Mouse (Mus musculus) kidney, embryonic 14.5 days (tissue): ENCODE measurements around the gene Tmco4. TPM values are rescaled to one million over a fixed set of nuclear protein-coding genes. Genes with fewer than 3 reads are reported as not detected.

Source experiments
- ATAC-seq: fragments of 200-750 bp; cut with Nextera tagmentation; 2 replicates; pipeline ENCODE4 v1.8.0; 2017; ENCODE audit warnings: moderate number of reproducible peaks, mild to moderate bottlenecking, moderate TSS enrichment, moderate library complexity; ENCODE audit not compliant: low FRiP score, low TSS enrichment
- H3K27ac ChIP-seq: fragments of 300-500 bp; sonication (generic); 2 replicates; pipeline ENCODE4 v1.5.1; 2014; ENCODE audit warnings: low read depth, mild to moderate bottlenecking, low read length, moderate library complexity, mixed read lengths
- H3K27me3 ChIP-seq: fragments of 300-500 bp; sonication (generic); 2 replicates; pipeline ENCODE4 v1.6.1; 2014; ENCODE audit warnings: mild to moderate bottlenecking, low read length; ENCODE audit not compliant: control insufficient read depth, insufficient read depth
- H3K36me3 ChIP-seq: fragments of 300-500 bp; sonication (generic); 2 replicates; pipeline ENCODE4 v1.6.1; 2014; ENCODE audit warnings: low read length, mixed read lengths; ENCODE audit not compliant: control insufficient read depth, insufficient read depth
- H3K4me1 ChIP-seq: fragments of 300-500 bp; sonication (generic); 2 replicates; pipeline ENCODE4 v1.6.1; 2014; ENCODE audit warnings: low read length, mixed read lengths; ENCODE audit not compliant: control insufficient read depth, insufficient read depth
- H3K4me2 ChIP-seq: fragments of 300-500 bp; sonication (generic); replicated peaks from 2 replicates; pipeline ENCODE4 v1.6.1; 2014; ENCODE audit warnings: low read depth, mild to moderate bottlenecking, low read length
- H3K4me3 ChIP-seq: fragments of 300-500 bp; sonication (generic); 2 replicates; pipeline ENCODE4 v1.5.1; 2014; ENCODE audit warnings: mild to moderate bottlenecking, low read length
- H3K9ac ChIP-seq: fragments of 300-500 bp; sonication (generic); 2 replicates; pipeline ENCODE4 v1.6.1; 2014; ENCODE audit warnings: low read depth, mild to moderate bottlenecking, low read length, moderate library complexity
- H3K9me3 ChIP-seq: fragments of 300-500 bp; sonication (generic); 2 replicates; pipeline ENCODE4 v1.6.1; 2016; ENCODE audit warnings: low read length; ENCODE audit not compliant: control insufficient read depth
- WGBS: fragments of 180-500 bp; shearing (Covaris S2); extraction: QIAGEN DNeasy Blood & Tissue Kit; methylation state at CpG from one replicate; pipeline ENCODE4 v1.1.7; 2014; 5-methylcytosine and 5-hydroxymethylcytosine counted together
- polyA plus RNA-seq: library from polyadenylated mRNA; unstranded; fragments of >200 nt; fragmentation: Nextera tagmentation; extraction: Ambion mirVana; gene quantifications from 2 replicates; pipeline ENCODE4 v1.2.1, GENCODE M21; 2014

Tmco4 gene
- polyA plus RNA-seq, 1 experiment from 2014 or later, result 4.7 TPM

GRCm38 (mm10) chr4:138980771-138981420 is 8.2 kb downstream of the Tmco4 start:
- Histone ChIP-seq H3K27ac (no peak overlapping the region), H3K4me1 (no peaks in the 10 kb centered on the region), H3K4me3 (no peak overlapping the region), H3K27me3 (no peaks in the 10 kb centered on the region), H3K4me2 (peak overlapping the region; percentile 1), H3K9ac (no peak overlapping the region), H3K36me3 (no peaks in the 10 kb centered on the region), H3K9me3 (peaks cover 2% of the 10 kb centered on the region; the same call in 1 of the 2 replicates)
- 27% methylated on average over 12 of the region's 12 CpGs for WGBS
- ATAC-seq, result no peak

GRCm38 (mm10) chr4:138983422-138983821 is 10.7 kb downstream of the Tmco4 start:
- H3K36me3 ChIP-seq, result no peaks in the 10 kb centered on the region
- no peak overlapping the region for H3K9ac ChIP-seq
- H3K4me3 ChIP-seq, result no peak overlapping the region
- no peak overlapping the region for H3K27ac ChIP-seq
- no peak for ATAC-seq
- H3K27me3 ChIP-seq, result no peaks in the 10 kb centered on the region
- no peak overlapping the region for H3K4me2 ChIP-seq
- peaks cover 2% of the 10 kb centered on the region; the same call in 1 of the 2 replicates for H3K9me3 ChIP-seq
- no peaks in the 10 kb centered on the region for H3K4me1 ChIP-seq
- WGBS, result 61% methylated on average over 3 of the region's 3 CpGs

GRCm38 (mm10) chr4:138984744-138985143 is 12.1 kb downstream of the Tmco4 start:
- Histone ChIP-seq H3K4me3 (no peak overlapping the region), H3K9ac (no peak overlapping the region), H3K27me3 (no peaks in the 10 kb centered on the region), H3K27ac (no peak overlapping the region), H3K9me3 (peaks cover 2% of the 10 kb centered on the region; the same call in 1 of the 2 replicates), H3K4me2 (no peak overlapping the region), H3K36me3 (no peaks in the 10 kb centered on the region), H3K4me1 (no peaks in the 10 kb centered on the region)
- WGBS, result 77% methylated on average over 7 of the region's 7 CpGs
- ATAC-seq, result no peak

- Histone ChIP-seq H3K4me2 (no peak overlapping the region), H3K9me3 (peaks cover 2% of the 10 kb centered on the region; the same call in 1 of the 2 replicates), H3K4me1 (no peaks in the 10 kb centered on the region), H3K9ac (no peak overlapping the region), H3K27ac (no peak overlapping the region), H3K36me3 (no peaks in the 10 kb centered on the region), H3K27me3 (no peaks in the 10 kb centered on the region), H3K4me3 (no peak overlapping the region)
- ATAC-seq, result no peak
- 61% methylated on average over 5 of the region's 5 CpGs for WGBS
Measured at GRCm38 (mm10) chr4:138986280-138986679, 13.6 kb downstream of the Tmco4 start.

GRCm38 (mm10) chr4:138994389-138994788 is 21.7 kb downstream of the Tmco4 start:
- WGBS, result 72% methylated on average over 3 of the region's 3 CpGs
- no peak overlapping the region for H3K4me2 ChIP-seq
- no peak overlapping the region for H3K4me3 ChIP-seq
- ATAC-seq, result no peak
- no peaks in the 10 kb centered on the region for H3K9me3 ChIP-seq
- no peaks in the 10 kb centered on the region for H3K36me3 ChIP-seq
- no peak overlapping the region for H3K27ac ChIP-seq
- H3K9ac ChIP-seq, result no peak overlapping the region
- no peaks in the 10 kb centered on the region for H3K27me3 ChIP-seq
- H3K4me1 ChIP-seq, result no peaks in the 10 kb centered on the region

- no peak for ATAC-seq
- H3K27ac ChIP-seq, result no peak overlapping the region
- H3K9ac ChIP-seq, result no peak overlapping the region
- H3K4me3 ChIP-seq, result no peak overlapping the region
- H3K27me3 ChIP-seq, result no peaks in the 10 kb centered on the region
- H3K4me1 ChIP-seq, result 0 out of 2 replicates have a peak, but pooled peaks cover 3% of the 10 kb centered on the region
- whole genome bisulfite sequencing, result 77% methylated on average over 5 of the region's 5 CpGs
- H3K9me3 ChIP-seq, result no peaks in the 10 kb centered on the region
- no peaks in the 10 kb centered on the region for H3K36me3 ChIP-seq
- no peak overlapping the region for H3K4me2 ChIP-seq
Measured at GRCm38 (mm10) chr4:138996410-138996809, 23.7 kb downstream of the Tmco4 start.

GRCm38 (mm10) chr4:138997121-138997520 is 24.4 kb downstream of the Tmco4 start:
- H3K9me3 ChIP-seq, result no peaks in the 10 kb centered on the region
- no peaks in the 10 kb centered on the region for H3K27me3 ChIP-seq
- no peak overlapping the region for H3K4me2 ChIP-seq
- H3K9ac ChIP-seq, result no peak overlapping the region
- 91% methylated on average over 4 of the region's 4 CpGs for WGBS
- no peak overlapping the region for H3K27ac ChIP-seq
- H3K36me3 ChIP-seq, result no peaks in the 10 kb centered on the region
- H3K4me1 ChIP-seq, result 0 out of 2 replicates have a peak, but pooled peaks cover 3% of the 10 kb centered on the region
- no peak for ATAC-seq
- H3K4me3 ChIP-seq, result no peak overlapping the region

- Histone ChIP-seq H3K4me2 (no peak overlapping the region), H3K4me3 (no peak overlapping the region), H3K9me3 (no peaks in the 10 kb centered on the region), H3K9ac (no peak overlapping the region), H3K4me1 (0 out of 2 replicates have a peak, but pooled peaks cover 3% of the 10 kb centered on the region), H3K36me3 (no peaks in the 10 kb centered on the region), H3K27ac (no peak overlapping the region), H3K27me3 (no peaks in the 10 kb centered on the region)
- ATAC-seq, result no peak
- 68% methylated on average over 11 of the region's 11 CpGs for WGBS
Measured at GRCm38 (mm10) chr4:138998611-138999010, 25.9 kb downstream of the Tmco4 start.

- Histone ChIP-seq H3K9ac (no peak overlapping the region), H3K36me3 (no peaks in the 10 kb centered on the region), H3K4me3 (no peak overlapping the region), H3K27me3 (no peaks in the 10 kb centered on the region), H3K9me3 (no peaks in the 10 kb centered on the region), H3K4me1 (0 out of 2 replicates have a peak, but pooled peaks cover 6% of the 10 kb centered on the region), H3K27ac (no peak overlapping the region), H3K4me2 (no peak overlapping the region)
- 32% methylated on average over 2 of the region's 2 CpGs for WGBS
- no peak for ATAC-seq
Measured at GRCm38 (mm10) chr4:139001026-139001425, 28.3 kb downstream of the Tmco4 start.
